Mouse (Mus musculus) A20 (cell line): ENCODE results near the gene Iqsec3.
A peak's percentile ranks its signal among the peaks of the same experiment; 100 is the strongest.

Source experiments
- DNase-seq: peaks from one replicate; pipeline ENCODE4 v3.0.0-alpha.2; 2011; ENCODE audit warnings: low read depth, low spot score

Iqsec3 gene

DNA sequence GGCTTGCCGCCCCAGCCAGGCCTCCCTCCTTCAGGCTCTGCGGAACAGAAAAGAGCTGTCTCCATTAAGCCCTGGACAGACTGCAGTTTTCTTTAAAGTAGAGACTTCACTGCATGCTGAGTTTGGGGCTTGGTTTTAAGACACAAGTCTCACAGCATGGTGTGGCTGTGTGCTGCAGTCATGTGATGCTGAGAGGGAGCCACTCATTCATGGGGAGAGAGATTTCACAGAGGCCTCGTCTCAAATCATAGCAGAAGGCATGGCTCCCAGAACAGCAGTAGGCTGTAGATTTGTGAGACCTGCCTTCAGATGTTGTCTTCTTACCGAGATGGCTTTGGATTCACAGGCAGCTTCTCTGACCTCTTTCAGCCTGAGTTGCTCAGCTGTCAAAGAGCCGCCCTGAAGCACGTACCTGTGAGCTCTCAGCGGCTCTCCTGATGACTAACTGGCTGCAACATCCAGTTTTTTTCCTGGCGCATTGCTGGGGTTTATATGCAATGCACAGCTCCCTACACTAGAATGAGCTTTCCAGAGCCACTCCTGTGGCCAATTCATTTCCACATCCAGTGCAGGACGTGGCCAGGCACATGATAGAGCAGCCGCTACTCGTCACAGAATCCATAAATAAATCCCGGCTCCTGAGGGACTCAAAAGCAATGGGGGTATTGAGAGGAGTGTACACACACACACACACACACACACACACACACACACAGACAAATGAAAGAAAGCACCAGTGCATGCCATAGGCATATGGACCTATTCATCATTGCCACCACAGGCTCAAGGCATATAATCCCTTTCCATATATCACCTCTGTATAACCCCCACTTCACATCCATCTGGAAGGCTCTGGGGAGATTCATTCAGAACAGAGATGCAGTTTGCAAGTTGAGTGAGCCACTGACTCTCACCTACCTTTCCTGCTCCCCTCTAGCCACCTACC lies 18.7 kb downstream of the Iqsec3 start:
- DNase-seq = no peak

GRCm38 (mm10) chr6:121453776-121454175 lies 19.7 kb downstream of the Iqsec3 start:
- no peak for DNase-seq

DNA sequence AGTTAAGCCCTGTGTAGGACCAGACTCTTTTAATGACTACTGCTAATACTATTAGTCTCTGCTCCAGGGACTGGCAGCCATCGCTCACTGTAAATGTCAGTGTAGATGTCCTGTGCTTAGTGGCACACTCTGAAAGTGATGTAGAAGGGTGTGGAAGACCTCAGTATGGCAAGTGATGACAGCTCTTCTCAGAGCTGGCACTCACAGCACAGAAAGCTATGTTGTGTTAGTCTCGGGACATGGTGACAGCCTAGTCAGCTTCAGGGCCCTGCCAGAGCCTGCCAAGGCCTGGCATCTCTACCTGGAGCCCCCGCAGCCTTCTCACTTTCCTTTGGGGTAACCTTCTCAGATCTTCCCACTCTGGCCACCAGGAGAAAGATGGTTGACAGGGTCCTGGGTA lies 21.8 kb downstream of the Iqsec3 start:
- DNase-seq = no peak

DNA sequence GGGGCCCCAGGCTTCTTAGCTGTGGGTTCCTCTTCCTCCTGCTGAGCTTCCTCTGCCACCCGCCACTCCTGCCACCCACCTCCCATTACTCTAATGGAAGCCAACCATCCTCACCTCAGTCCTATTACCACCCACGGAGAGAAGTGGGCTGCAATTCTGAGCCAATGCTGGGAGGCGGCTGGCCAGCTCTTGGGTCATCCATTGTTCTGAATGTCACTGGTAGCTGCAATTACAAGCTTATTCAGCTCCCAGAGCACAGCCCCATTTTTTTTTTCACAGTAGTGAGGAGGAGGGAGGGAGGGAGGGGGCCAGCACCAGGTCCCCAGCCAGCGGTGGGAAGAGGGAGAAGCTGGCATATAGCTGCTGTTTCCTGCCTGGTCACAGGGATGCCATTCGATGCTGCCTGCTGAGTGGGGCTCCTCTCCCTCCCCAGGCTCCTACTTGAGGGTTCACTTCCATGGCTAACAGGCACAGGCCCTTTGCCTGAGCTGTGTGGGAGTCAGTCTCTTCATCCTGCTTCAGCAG lies 32.7 kb downstream of the Iqsec3 start:
- DNase-seq = no peak

DNA sequence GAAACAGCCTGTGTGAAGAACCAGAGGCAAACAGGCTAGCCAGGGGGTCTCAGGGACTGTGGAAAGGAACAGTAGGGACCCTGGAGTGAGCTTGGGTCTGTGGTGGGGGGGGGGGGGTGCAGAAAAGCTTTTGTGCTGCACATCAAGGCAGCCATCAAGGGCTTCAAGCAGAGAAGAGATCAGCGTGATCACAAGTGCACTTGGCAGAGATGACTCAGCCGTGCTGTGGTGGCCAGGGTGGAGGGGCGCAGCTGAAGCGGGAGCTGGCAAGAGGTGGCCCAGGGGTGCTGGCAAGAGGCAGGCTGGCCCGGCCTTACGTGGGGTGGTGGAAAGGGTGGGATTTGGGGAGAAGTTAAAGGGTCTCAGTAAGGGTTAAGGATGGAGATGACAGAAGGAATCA lies 48.6 kb downstream of the Iqsec3 start:
- no peak for DNase-seq

DNA sequence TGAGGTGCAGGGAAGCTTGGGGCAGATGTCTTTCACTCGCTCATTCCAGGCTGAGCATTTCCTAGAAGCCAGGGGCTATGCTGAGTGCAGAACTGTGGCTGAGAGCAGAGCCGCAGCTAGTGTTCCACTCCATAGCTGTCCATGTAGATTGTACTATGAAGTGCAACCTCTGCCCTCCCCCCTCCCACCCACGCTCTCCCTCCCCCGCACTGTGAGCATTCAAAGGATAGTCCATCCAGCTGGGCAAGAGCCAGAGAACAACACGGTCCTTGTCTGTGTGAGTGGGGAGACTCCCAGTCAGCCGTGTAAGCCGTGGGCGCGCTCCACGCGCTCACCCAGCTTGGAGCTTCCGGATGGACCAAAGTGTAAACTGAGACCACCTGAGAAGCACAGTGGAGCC lies 49.1 kb downstream of the Iqsec3 start:
- no peak for DNase-seq

GRCm38 (mm10) chr6:121412558-121413297 lies 60.8 kb downstream of the Iqsec3 start:
- DNase-seq = no peak

- no peak for DNase-seq
Measured at GRCm38 (mm10) chr6:121407571-121408011, 65.9 kb downstream of the Iqsec3 start.

DNA sequence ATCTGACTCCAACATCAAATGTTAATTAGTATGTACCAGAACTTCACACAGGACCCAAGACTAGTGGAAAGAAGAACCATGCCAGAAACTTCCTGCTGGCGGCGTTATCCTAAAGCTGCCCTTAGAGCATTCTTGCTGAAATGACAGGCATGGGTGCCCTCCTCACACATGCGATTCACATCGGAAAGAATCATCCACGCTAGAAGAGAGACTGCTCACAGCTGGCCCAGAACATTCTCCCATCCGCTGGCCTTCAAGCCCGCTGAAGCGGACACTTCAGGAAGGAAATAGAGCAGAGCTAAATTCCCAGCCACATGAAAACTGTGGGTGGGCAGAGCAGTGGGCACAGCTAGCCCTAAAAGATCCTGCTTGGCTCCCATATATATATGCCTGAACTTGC lies 68.2 kb downstream of the Iqsec3 start:
- no peak for DNase-seq

GRCm38 (mm10) chr6:121402661-121403244 lies 70.7 kb downstream of the Iqsec3 start:
- no peak for DNase-seq

DNA sequence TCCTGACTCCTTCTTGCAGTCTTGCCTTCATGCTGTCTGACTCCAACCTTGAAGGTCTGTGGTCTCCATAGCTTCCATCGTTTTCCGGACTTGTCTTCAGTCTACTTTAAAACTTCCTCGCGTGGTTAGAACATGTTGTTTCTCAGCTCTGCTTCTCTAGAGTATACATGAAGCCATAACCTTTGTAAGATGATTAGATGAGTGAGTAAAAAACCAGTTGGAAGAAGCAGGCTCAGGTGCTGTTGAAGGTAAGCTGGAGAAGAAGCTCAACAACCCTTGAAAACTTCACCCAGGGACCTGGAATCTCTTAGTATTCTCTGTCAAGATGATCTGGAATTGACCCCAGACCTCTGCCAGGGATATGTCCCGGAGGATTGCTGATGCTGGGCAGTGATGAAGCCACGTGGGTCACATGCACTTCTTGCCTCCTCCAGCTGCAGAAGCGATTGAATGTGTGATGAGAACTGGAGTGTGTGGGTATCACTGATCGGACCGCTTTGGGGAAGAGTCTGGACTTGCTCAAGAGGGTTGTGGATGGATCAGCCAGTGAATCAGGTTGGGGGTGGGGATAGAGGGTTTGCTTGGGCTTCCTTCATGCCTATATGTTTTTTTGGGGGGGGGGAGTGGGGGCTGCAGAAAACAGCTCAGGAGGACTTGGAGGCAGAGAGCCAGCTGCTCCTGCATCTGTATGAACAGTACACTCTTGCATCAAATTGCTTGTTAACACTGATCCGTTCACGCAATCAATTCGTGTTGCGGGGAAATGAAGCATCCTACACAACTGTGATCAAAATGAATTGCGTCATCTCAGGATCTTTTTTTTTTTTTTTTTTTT lies 71.4 kb downstream of the Iqsec3 start:
- no peak for DNase-seq

DNA sequence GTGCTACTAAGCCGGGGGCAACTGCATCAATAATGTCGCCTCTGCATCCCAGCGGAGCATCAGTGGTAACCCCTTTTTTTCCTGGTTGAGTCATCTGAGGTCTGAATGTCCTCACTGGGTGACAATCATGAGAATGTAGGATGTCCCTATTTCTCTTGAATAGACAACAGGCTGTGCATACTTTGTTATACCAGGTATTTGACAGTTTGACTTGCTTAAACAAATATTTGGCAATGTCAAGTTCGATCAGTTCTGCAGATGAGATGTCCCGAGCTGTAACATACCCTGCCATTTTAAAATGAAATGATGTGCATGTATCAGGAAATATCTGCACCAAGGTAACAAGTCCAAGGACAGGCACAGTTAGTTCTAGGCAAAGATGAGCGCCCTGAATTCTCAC lies 72.3 kb downstream of the Iqsec3 start:
- no peak for DNase-seq

DNA sequence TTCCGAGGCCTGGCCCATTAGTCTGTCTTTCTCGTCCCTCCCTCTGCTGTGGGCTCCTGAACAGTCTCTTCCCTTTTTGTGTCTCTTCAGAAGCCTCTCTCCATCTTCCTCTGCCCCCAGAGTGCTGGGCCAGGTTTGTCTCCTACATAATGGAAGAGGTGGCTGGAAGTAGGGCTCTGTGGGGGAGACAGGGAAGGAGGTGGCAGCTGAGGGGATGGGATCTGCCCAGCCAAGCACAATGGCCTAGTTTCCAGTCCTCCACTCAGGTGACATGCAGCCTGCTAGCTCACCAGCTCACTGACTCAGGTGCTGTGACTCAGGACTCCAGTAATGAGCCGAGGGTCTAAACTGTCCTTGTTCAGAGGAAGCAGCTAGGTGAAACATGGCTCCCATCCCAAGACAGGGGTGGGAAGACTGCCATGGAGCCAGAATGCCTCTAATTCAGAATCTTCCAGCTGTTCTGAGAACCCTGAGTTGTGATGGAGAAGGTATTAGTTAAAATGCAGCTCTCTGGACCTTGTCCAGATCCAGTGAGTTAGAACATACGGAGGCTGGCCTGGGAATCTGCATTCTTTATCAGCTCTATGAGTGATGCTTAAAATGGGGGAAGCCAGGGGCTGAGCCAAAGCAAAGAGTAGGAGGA lies 80.7 kb downstream of the Iqsec3 start:
- no peak for DNase-seq

GRCm38 (mm10) chr6:121385397-121385796 lies 88.1 kb downstream of the Iqsec3 start:
- peak; percentile 17 for DNase-seq

DNA sequence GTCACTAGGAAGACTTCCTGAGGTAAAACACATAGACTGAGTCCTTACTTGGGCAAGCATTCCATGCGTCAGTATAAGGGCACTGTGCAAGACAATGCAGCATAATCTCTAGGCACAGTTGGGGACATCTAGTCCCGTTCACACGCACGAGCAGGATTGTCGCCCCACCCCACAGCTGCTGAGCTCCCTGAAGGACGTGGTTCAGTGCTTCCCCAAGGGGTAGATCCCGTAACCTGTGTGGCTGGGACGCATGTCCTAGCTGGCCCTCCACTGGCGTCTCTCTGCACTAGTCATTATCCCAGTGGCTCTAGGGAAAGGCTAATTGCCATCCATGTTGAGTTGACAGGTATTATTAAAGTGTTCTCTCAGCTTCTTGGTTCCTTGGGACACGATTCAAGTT lies 91.4 kb downstream of the Iqsec3 start:
- DNase-seq = no peak

GRCm38 (mm10) chr6:121380576-121380975 lies 92.9 kb downstream of the Iqsec3 start:
- DNase-seq = no peak

GRCm38 (mm10) chr6:121378256-121378655 lies 95.2 kb downstream of the Iqsec3 start:
- no peak for DNase-seq

- no peak for DNase-seq
Measured at GRCm38 (mm10) chr6:121376159-121376558, 97.3 kb downstream of the Iqsec3 start.

DNA sequence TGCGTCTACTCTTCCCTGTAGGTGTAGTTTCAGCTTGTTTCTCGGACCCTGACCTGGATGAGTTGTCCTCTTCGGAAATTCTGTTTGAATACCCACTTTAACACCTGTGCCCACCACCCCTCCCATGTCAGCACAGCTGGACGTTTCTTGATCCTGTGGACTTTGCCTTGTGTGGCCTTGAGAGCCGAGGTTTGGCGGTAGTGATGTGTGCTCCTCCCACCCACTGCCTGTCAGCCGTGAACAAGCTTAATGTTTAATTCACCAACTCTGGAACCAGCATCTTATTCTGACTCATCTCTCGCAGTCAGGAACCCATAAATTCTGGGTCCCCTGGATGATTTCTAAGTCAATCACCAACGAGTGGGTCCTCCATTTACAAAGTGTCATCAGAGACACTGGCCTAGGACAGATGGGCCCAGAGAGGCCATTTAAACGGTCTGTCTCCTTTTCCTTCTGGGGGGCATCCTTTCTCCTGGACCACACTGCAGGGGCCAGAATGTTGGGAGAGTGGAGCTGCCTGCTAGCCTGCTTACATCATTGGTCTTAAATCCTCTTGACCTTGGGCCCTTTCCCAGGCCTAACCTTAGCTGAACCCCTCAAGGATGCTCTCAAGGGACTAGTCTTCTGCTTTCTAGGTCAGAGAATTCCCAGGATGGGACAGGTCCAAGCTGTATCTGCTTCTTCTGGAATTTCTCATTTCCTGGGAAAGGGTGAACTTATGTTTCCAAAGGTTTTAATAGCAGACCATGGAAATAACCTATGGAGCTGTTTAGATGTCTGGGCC lies 102.1 kb downstream of the Iqsec3 start:
- DNase-seq = no peak

DNA sequence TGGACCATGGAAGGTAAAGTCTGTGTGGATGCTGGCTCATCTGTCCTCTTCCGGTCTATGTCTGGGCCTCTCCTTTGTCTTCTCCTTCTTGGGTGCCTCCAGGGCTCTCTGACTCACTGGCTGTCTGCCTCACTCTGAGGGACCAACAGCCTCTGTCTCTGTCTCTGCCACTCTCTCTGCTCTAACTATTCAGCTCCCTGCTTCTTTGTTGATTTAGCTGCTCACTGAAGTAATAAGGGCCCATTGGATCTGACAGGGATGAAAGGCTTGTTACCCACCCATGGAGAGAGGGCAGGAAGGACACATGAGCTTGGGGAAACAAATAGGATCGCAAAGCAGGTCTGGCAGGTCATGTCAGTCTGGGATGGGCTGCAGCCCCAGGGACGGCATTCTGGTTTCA lies 106.4 kb downstream of the Iqsec3 start:
- DNase-seq = no peak
